In genomic region chr5:122843799-122844198, GRCm38 (mm10) we compare ENCODE assay signal across 15 mouse cellular contexts.
"Had no signal": no experiment of that assay in that cellular context is flagged by ENCODE, and none has a peak within 500 bp of the region (broad histone marks: within the 10 kb centered on the region; RNA-seq: fewer than 3 reads in every experiment).

No protein-coding gene starts in this region.

- H3K27ac ChIP-seq: kidney, postnatal 0 days; limb, embryonic 12.5 days; liver, embryonic 14.5 days; midbrain, embryonic 10.5 days had no signal

- DNase-seq: kidney, adult 11 months; kidney, adult 9 months; kidney, postnatal 36 days; layer of hippocampus, adult 9-11 months; layer of hippocampus, postnatal 36 days; liver; lung, embryonic 14.5 days; midbrain, embryonic 14.5 days; right cerebral cortex, adult 18-20 months; right cerebral cortex, postnatal 25 days; thymus, postnatal 4 days had no signal

- H3K4me3 ChIP-seq: limb, embryonic 12.5 days; midbrain, embryonic 10.5 days had no signal
